Mouse (Mus musculus) T-helper 1 cell (primary cell): ENCODE measurements around the gene Naa38.
"Not testable (repeated sequence)": the region's sequence is repeated elsewhere in the genome, so short reads cannot be mapped to it uniquely, and the experiment has no call there.

Experiments
- in situ Hi-C: fragments of 300-600 bp; cut with MboI, MseI; formaldehyde crosslinking; loops from one replicate; pipeline ENCODE4 v1.15.1; 2025; ENCODE audit warnings: high pct_unique_total_duplicates

The Naa38 gene

GRCm38 (mm10) chr11:69373223-69373965, 21.9 kb upstream of the Naa38 start:
- in situ Hi-C loops = no loop called here

DNA sequence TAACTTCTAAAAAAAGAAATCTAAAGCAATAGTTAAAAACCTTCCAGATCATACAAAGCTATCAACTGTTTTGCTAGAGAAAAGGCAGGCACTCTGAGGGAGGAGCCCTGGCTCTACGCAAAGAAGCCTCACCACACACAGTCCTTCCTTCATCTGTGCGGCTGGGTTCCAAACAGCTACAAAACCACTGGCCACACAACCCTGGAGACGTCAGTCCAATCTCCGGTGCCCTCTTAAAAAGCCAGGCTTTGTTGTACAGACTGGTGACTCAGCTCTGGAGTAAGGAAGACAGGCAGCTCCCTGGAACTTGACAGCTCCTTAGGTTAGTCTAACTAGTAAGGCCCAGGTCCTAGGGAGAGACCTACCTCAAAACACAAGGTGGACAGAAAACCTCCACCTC, 19.6 kb upstream of the Naa38 start:
- in situ Hi-C loops = no loop called here

GRCm38 (mm10) chr11:69377766-69378165, 17.5 kb upstream of the Naa38 start:
- in situ Hi-C loops = no loop called here

- in situ Hi-C loops = no loop called here
These were observed 15.7 kb upstream of the Naa38 start for GRCm38 (mm10) chr11:69379600-69379999.

- in situ Hi-C loops = loop anchor here (5.0 kb wide), 1 partner anchor 189 kb away; no protein-coding TSS in a partner anchor
These were observed 13.9 kb upstream of the Naa38 start for GRCm38 (mm10) chr11:69381356-69381755.

DNA sequence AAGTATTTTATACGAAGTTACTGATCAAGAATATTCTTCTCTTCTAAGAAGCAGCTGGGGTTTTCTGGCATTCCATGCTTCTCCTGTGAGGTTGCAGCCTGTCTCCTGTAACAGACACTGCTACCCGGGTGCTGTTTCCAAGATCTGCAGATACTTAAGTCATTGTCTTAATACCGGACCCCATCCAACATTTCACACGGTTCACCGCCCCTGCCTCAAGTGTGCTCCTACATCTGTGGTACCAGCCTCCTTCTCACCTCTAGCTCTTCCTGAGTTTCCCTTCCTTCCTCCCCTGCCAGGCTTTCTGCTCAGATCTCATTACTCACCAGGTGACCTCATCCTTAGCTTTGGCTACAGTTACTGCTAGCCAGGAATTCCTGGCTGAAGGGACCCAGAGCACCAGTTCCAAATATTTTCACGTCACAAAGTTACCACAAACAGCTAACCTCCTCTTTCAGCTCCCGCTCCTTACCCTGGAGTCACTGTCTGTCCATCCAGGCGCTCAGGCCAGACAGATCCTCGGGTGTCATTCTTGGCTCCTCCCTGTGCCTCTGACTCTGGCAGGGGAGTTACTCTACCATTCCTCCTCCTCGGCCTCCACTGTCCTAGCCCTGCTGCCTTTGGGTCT, 12.7 kb upstream of the Naa38 start:
- in situ Hi-C loops = loop anchor here (5.0 kb wide), 1 partner anchor 190 kb away; no protein-coding TSS in a partner anchor

DNA sequence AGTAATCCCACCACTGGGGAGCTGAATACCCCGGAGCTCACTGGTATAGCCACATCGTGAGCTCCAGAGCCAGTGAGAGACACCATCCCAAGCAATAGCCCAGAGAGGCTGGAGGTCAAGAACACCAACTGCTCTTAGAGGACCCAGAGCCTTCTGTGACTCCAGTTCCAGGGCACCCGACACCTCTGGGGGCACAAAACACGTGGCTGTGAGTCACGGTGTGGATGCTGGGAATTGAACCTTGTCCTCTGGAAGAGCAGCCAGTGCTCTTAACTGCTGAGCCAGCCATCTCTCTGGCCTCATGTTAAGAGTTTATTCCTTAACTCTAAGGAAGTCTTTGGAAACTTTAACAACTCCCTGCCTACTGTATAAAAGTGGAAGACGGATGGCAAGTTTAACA, 10.3 kb upstream of the Naa38 start:
- in situ Hi-C loops = loop anchor here (5.0 kb wide), 2 partner anchors 128 to 193 kb away; no protein-coding TSS in a partner anchor

- in situ Hi-C loops = loop anchor here (5.0 kb wide), 1 partner anchor 129 kb away; no protein-coding TSS in a partner anchor
These were observed 8.5 kb upstream of the Naa38 start for GRCm38 (mm10) chr11:69386758-69387157.

GRCm38 (mm10) chr11:69388680-69389079, 6.6 kb upstream of the Naa38 start:
- in situ Hi-C loops = loop anchor here (5.0 kb wide), 1 partner anchor 131 kb away; no protein-coding TSS in a partner anchor

GRCm38 (mm10) chr11:69389531-69390399, 5.5 kb upstream of the Naa38 start:
- in situ Hi-C loops = loop anchor here (5.0 kb wide), 1 partner anchor 132 kb away; no protein-coding TSS in a partner anchor

- in situ Hi-C loops = no loop called here
These were observed 4.8 kb upstream of the Naa38 start for GRCm38 (mm10) chr11:69390400-69391034.

DNA sequence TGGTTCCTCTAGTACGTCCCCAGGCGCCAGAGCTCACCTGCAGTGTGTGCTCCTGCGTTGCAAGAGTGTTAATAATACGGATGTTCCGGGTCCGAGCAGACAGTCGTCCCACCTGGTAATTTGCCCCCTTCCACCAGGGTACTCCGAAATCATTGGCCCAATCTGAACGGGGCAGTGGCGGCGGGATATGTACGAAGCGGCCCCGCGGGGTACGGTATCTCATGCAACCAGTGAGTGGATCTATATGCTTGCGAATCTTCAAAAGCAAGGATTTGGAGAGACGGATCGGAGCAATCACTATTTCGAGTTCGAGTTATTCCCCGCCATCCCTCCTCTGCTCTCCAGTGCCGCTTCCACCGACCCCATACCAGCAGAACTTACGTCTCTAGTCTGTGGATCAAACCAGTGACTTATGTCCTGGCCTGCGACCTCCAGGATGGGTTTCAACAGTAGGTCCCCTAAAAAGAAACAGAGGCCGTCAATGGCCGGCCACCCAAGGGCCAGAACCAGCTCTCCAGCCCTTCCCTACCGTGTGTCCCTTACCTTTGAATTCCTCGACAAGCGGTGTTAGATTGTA, 608 bp upstream of the Naa38 start:
- in situ Hi-C loops = not testable (repeated sequence)

GRCm38 (mm10) chr11:69395634-69396373, 517 bp downstream of the Naa38 start:
- in situ Hi-C loops = no loop called here

DNA sequence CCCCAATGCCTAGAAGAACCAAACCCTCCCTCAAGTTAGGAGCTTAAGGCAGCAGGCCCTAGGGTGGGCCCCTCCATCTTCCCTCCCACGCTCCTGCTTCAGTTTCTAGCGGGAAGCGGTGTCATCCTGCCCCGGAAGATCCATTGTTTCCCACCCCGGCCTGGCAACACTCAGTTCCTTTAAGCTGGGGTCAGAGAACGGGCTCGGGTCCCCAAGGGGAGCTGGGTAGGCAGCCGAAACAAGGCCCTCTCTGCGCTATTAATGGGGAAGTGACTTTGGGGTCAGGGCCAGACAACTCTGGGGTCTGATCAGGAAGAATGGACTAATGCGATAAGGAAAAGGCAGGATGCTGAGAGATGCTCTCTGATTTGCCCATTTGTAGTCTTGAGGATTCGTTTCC, 1.5 kb downstream of the Naa38 start:
- in situ Hi-C loops = no loop called here

GRCm38 (mm10) chr11:69397581-69398057, 2.3 kb downstream of the Naa38 start:
- in situ Hi-C loops = no loop called here

GRCm38 (mm10) chr11:69398059-69398458, 2.8 kb downstream of the Naa38 start, which contains the start of gene Tmem88:
Gene Tmem88, minus strand, starts transcription at chr11:69398234.
- in situ Hi-C loops = no loop called here

- in situ Hi-C loops = no loop called here
These were observed 3.4 kb downstream of the Naa38 start for GRCm38 (mm10) chr11:69398486-69399200.

GRCm38 (mm10) chr11:69399201-69400082, 4.2 kb downstream of the Naa38 start:
- in situ Hi-C loops = loop anchor here (5.0 kb wide), 1 partner anchor 38 kb away; no protein-coding TSS in a partner anchor
